Mouse (Mus musculus) C2C12 (cell line): Measurements from ENCODE around the gene Ap1g1.

Source experiments
- CEBPB ChIP-seq: IDR thresholded peaks from one replicate; pipeline ENCODE4 v1.6.1; 2011; ENCODE audit warnings: low read depth, mild to moderate bottlenecking, control low read depth, moderate library complexity
- CTCF ChIP-seq: IDR thresholded peaks from one replicate; pipeline ENCODE4 v1.5.1; 2011; ENCODE audit not compliant: control insufficient read depth, insufficient read depth, insufficient read length
- FOSL1 ChIP-seq: IDR thresholded peaks from one replicate; pipeline ENCODE4 v1.8.0; 2011; ENCODE audit warnings: mild to moderate bottlenecking, low read length; ENCODE audit not compliant: poor library complexity, insufficient read depth, severe bottlenecking
- USF1 ChIP-seq: IDR thresholded peaks from one replicate; pipeline ENCODE4 v1.6.1; 2011; ENCODE audit warnings: low read depth, mild to moderate bottlenecking, control low read depth, moderate library complexity

DNA sequence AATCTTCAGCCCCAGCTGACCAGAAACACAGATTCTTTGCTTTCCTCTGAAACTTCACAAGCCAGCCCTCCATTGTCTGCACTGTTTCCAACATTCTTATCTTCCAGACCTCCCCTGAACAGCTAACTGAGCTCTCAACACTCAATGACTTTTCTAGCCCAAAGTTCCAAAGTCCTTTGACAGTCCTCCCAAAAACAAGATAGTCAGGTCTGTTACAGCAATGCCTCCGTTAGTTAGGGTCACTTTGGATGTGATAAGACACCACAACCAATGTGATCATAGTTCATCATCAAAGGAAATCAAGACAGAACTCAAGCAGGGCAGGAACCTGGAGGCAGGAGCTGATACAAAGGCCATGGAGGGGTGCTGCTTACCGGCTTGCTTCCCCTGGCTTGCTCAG is 36.9 kb downstream of the Ap1g1 start:
- TF ChIP-seq CTCF (no peak), CEBPB (no peak), USF1 (no peak), FOSL1 (no peak)
